Mouse (Mus musculus) kidney, adult 8-10 months (tissue): Measurements from ENCODE around the gene Slc7a15.
A peak's percentile ranks its signal among the peaks of the same experiment; 100 is the strongest.

Experiments used
- DNase-seq, 2 experiments: peaks; one replicate each; pipeline ENCODE4 v3.0.0; 2022

Gene Slc7a15

GRCm38 (mm10) chr12:8504131-8504530 lies 94.7 kb downstream of the Slc7a15 start:
- DNase-seq: no peak

GRCm38 (mm10) chr12:8502546-8502945 lies 96.3 kb downstream of the Slc7a15 start:
- DNase-seq: peak; percentile 54 to 60

- DNase-seq: no peak
Observed at GRCm38 (mm10) chr12:8501571-8502305, 97.1 kb downstream of the Slc7a15 start.

GRCm38 (mm10) chr12:8500597-8501570 lies 98.0 kb downstream of the Slc7a15 start:
- peak in 1 of 2 experiments; percentile 12 for DNase-seq

GRCm38 (mm10) chr12:8499871-8500596 lies 98.8 kb downstream of the Slc7a15 start, which contains the start of gene Rhob:
Rhob (minus strand) TSS chr12:8500009.
- peak; percentile 97 for DNase-seq

- peak; percentile 34 to 45 for DNase-seq
Observed at GRCm38 (mm10) chr12:8499001-8499870, 99.6 kb downstream of the Slc7a15 start.

GRCm38 (mm10) chr12:8498591-8499000 lies 100.3 kb downstream of the Slc7a15 start:
- no peak for DNase-seq

- peak in 1 of 2 experiments; percentile 21 for DNase-seq
Observed at GRCm38 (mm10) chr12:8498148-8498571, 100.7 kb downstream of the Slc7a15 start.

GRCm38 (mm10) chr12:8497314-8497706 lies 101.6 kb downstream of the Slc7a15 start:
- DNase-seq: no peak

GRCm38 (mm10) chr12:8496679-8497313 lies 102.1 kb downstream of the Slc7a15 start:
- no peak for DNase-seq

- peak; percentile 57 to 66 for DNase-seq
Observed at GRCm38 (mm10) chr12:8495881-8496678, 102.8 kb downstream of the Slc7a15 start.

GRCm38 (mm10) chr12:8494675-8495074 lies 104.2 kb downstream of the Slc7a15 start:
- DNase-seq: no peak

- DNase-seq: no peak
Observed at GRCm38 (mm10) chr12:8493386-8493785, 105.5 kb downstream of the Slc7a15 start.

- DNase-seq: no peak
Observed at GRCm38 (mm10) chr12:8489098-8489497, 109.8 kb downstream of the Slc7a15 start.

- no peak for DNase-seq
Observed at GRCm38 (mm10) chr12:8488652-8488980, 110.2 kb downstream of the Slc7a15 start.

GRCm38 (mm10) chr12:8487959-8488651 lies 110.8 kb downstream of the Slc7a15 start:
- peak in 1 of 2 experiments; percentile 64 for DNase-seq

GRCm38 (mm10) chr12:8487281-8487680 lies 111.6 kb downstream of the Slc7a15 start:
- no peak for DNase-seq

- no peak for DNase-seq
Observed at GRCm38 (mm10) chr12:8485247-8485646, 113.6 kb downstream of the Slc7a15 start.

- no peak for DNase-seq
Observed at GRCm38 (mm10) chr12:8482169-8482568, 116.7 kb downstream of the Slc7a15 start.
